Mouse (Mus musculus) mammary gland, adult 2 months (tissue): ENCODE measurements around the gene Gm10184. TPM values are rescaled to one million over a fixed set of nuclear protein-coding genes. Genes with fewer than 3 reads are reported as not detected.

Experiments
- polyA plus RNA-seq: library from polyadenylated mRNA; depleted of rRNA; stranded (reverse); fragments of >200 nt; gene quantifications from 2 replicates; pipeline ENCODE4 v1.2.3, GENCODE M21; 2012; ENCODE audit warnings: low replicate concordance; rRNA removed

The Gm10184 gene
- polyA plus RNA-seq = 1.6 and 6.1 TPM in 2 replicates

GRCm38 (mm10) chr17:89910349-89910748 lies at the start of gene Gm10184:
Gene Gm10184, minus strand, starts transcription at chr17:89910449.

